ENCODE assay signal across 8 mouse cellular contexts in genomic region chr8:47288866-47289541, GRCm38 (mm10).
A peak's percentile ranks its signal among the peaks of the same experiment; 100 is the strongest.
DNase-seq lines count a peak whose midpoint lies in the region; ATAC-seq and TF ChIP-seq lines count a peak whose summit lies in the region.

No protein-coding gene starts in this region.

- no peaks in the 10 kb centered on the region for H3K9me3 ChIP-seq in erythroblast, embryonic 14.5 days (ENCODE audit: control insufficient read depth, low read length)
- no peaks in the 10 kb centered on the region for H3K9me3 ChIP-seq in embryonic facial prominence, embryonic 12.5 days
- no peaks in the 10 kb centered on the region for H3K9me3 ChIP-seq in limb, embryonic 12.5 days
- no peaks in the 10 kb centered on the region for H3K9me3 ChIP-seq in midbrain, embryonic 15.5 days
- H3K9me3 ChIP-seq in stomach, postnatal 0 days (ENCODE audit: control insufficient read depth, low read length): no peaks in the 10 kb centered on the region

- under 1% methylated on average over 97 of the region's 97 CpGs for WGBS in embryonic facial prominence, embryonic 12.5 days
- WGBS in limb, embryonic 12.5 days: under 1% methylated on average over 95 of the region's 97 CpGs
- 0% methylated on average over 96 of the region's 97 CpGs for WGBS in midbrain, embryonic 15.5 days
- under 1% methylated on average over 84 of the region's 97 CpGs for WGBS in stomach, postnatal 0 days

- H3K4me2 ChIP-seq in embryonic facial prominence, embryonic 12.5 days (replicated peaks): peak overlapping the region; percentile 83
- peak overlapping the region; percentile 80 for H3K4me2 ChIP-seq in limb, embryonic 12.5 days
- peak overlapping the region; percentile 72 for H3K4me2 ChIP-seq in midbrain, embryonic 15.5 days
- H3K4me2 ChIP-seq in stomach, postnatal 0 days (replicated peaks; ENCODE audit: low read depth): peak overlapping the region; percentile 95

- H3K4me3 ChIP-seq in erythroblast, embryonic 14.5 days (replicated peaks): peak overlapping the region; percentile 47
- H3K4me3 ChIP-seq in embryonic facial prominence, embryonic 12.5 days: peak overlapping the region; percentile 89
- H3K4me3 ChIP-seq in limb, embryonic 12.5 days (replicated peaks): peak overlapping the region; percentile 92
- peak overlapping the region; percentile 79 for H3K4me3 ChIP-seq in midbrain, embryonic 15.5 days
- peak overlapping the region; percentile 81 for H3K4me3 ChIP-seq in stomach, postnatal 0 days (ENCODE audit: low read depth, low read length)

- no peak for ATAC-seq in erythroblast, adult 5-6 weeks (replicated peaks; ENCODE audit: low FRiP score, poor library complexity, severe bottlenecking)
- ATAC-seq in embryonic facial prominence, embryonic 12.5 days (ENCODE audit: insufficient number of reproducible peaks, insufficient read depth, low FRiP score, low TSS enrichment): peak; percentile 81
- peak; percentile 77 for ATAC-seq in limb, embryonic 12.5 days (ENCODE audit: insufficient number of reproducible peaks, insufficient read depth, low FRiP score, low TSS enrichment, low read depth)
- ATAC-seq in midbrain, embryonic 15.5 days (replicated peaks): peak; percentile 86
- peak; percentile 82 for ATAC-seq in stomach, postnatal 0 days (ENCODE audit: low FRiP score, low TSS enrichment)

- TF ChIP-seq CTCF in stomach, postnatal 0 days (IDR thresholded peaks at IDR 0.05; ENCODE audit: low read depth): no peak

- DNase-seq in heart, adult 18-20 months: peak; percentile 73 to 80
- DNase-seq in kidney, adult 18-20 months: peak; percentile 63
- peak; percentile 49 for DNase-seq in stomach, postnatal 0 days (ENCODE audit: low spot score)

- H3K36me3 ChIP-seq in erythroblast, embryonic 14.5 days (ENCODE audit: control insufficient read depth): no peaks in the 10 kb centered on the region
- H3K36me3 ChIP-seq in embryonic facial prominence, embryonic 12.5 days: no peaks in the 10 kb centered on the region
- H3K36me3 ChIP-seq in limb, embryonic 12.5 days: no peaks in the 10 kb centered on the region
- no peaks in the 10 kb centered on the region for H3K36me3 ChIP-seq in midbrain, embryonic 15.5 days (replicated peaks)
- H3K36me3 ChIP-seq in stomach, postnatal 0 days (ENCODE audit: control insufficient read depth, insufficient read depth, low read length): no peaks in the 10 kb centered on the region

- H3K9ac ChIP-seq in embryonic facial prominence, embryonic 12.5 days: peak overlapping the region; percentile 94
- peak overlapping the region; percentile 98 for H3K9ac ChIP-seq in limb, embryonic 12.5 days (replicated peaks)
- H3K9ac ChIP-seq in midbrain, embryonic 15.5 days: peak overlapping the region; percentile 88
- peak overlapping the region; percentile 84 for H3K9ac ChIP-seq in stomach, postnatal 0 days (ENCODE audit: low read length)

- H3K4me1 ChIP-seq in erythroblast, embryonic 14.5 days (ENCODE audit: control insufficient read depth): no peaks in the 10 kb centered on the region
- H3K4me1 ChIP-seq in embryonic facial prominence, embryonic 12.5 days: peaks cover 16% of the 10 kb centered on the region
- H3K4me1 ChIP-seq in limb, embryonic 12.5 days (replicated peaks): peaks cover 43% of the 10 kb centered on the region
- H3K4me1 ChIP-seq in midbrain, embryonic 15.5 days: peaks cover 38% of the 10 kb centered on the region
- peaks cover 2% of the 10 kb centered on the region; the same call in 1 of the 2 replicates for H3K4me1 ChIP-seq in stomach, postnatal 0 days (replicated peaks; ENCODE audit: control insufficient read depth, insufficient read depth)

- H3K27ac ChIP-seq in embryonic facial prominence, embryonic 12.5 days: peak overlapping the region; percentile 94
- peak overlapping the region; percentile 94 for H3K27ac ChIP-seq in limb, embryonic 12.5 days
- H3K27ac ChIP-seq in midbrain, embryonic 15.5 days: peak overlapping the region; percentile 99
- H3K27ac ChIP-seq in stomach, postnatal 0 days (replicated peaks): peak overlapping the region; percentile 78

- no peak for TF ChIP-seq EP300 in stomach, postnatal 0 days (optimal IDR thresholded peaks at IDR 0.05)

- H3K27me3 ChIP-seq in erythroblast, embryonic 14.5 days (ENCODE audit: control insufficient read depth): peaks cover 44% of the 10 kb centered on the region
- H3K27me3 ChIP-seq in embryonic facial prominence, embryonic 12.5 days: no peaks in the 10 kb centered on the region
- no peaks in the 10 kb centered on the region for H3K27me3 ChIP-seq in limb, embryonic 12.5 days
- H3K27me3 ChIP-seq in midbrain, embryonic 15.5 days (replicated peaks): no peaks in the 10 kb centered on the region
- no peaks in the 10 kb centered on the region for H3K27me3 ChIP-seq in stomach, postnatal 0 days (ENCODE audit: control insufficient read depth, insufficient read depth, low read length)
